ENCODE assay signal across 16 mouse cellular contexts in the genomic region with DNA sequence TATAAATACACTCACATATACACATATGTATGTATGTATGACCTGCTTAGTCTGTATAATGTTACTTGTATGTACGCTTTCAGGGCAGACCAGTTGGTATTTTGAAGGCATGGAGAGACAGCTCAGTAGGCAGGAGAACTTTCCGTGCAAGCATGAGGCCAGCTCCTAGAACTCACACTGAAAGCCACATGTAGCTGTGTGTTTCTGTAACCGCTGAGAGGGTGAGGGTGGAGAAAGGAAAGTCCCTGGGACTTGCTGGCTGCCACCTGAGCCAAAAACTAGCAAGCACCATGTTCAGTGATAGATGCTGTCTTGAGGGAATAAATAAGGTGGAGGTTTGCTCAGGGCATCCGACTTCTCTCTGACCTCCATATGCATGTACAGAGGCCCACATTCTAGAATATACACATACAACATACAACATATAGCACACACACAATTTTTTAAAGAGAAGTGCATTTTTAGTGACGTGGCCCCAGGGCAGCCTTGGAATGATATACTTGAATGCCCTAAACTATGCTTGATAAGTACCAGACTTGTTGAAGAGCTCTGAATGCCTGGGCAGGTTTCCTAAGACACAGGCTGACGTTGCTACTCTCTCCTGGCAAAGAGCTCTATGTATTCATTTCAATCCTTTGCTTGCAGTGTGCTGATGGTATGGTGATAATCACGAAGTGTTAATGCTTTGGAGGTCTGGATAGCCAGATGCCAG.
"Had no signal": no experiment of that assay in that cellular context is flagged by ENCODE, and none has a peak within 500 bp of the region (broad histone marks: within the 10 kb centered on the region; RNA-seq: fewer than 3 reads in every experiment).

No protein-coding gene starts in this region.

- H3K4me1 ChIP-seq: intestine, embryonic 15.5 days; kidney, embryonic 15.5 days; limb, embryonic 10.5 days; liver, embryonic 12.5 days; liver, embryonic 15.5 days; midbrain, embryonic 13.5 days had no signal

- H3K4me3 ChIP-seq: intestine, embryonic 15.5 days; kidney, embryonic 15.5 days; limb, embryonic 10.5 days; limb, embryonic 13.5 days; liver, embryonic 12.5 days; liver, embryonic 15.5 days; midbrain, embryonic 13.5 days had no signal

- H3K27me3 ChIP-seq: intestine, embryonic 15.5 days; kidney, embryonic 15.5 days; limb, embryonic 13.5 days; liver, embryonic 12.5 days; liver, embryonic 15.5 days; midbrain, embryonic 13.5 days had no signal

- H3K27ac ChIP-seq: intestine, embryonic 15.5 days; kidney, embryonic 15.5 days; limb, embryonic 10.5 days; limb, embryonic 13.5 days; liver, embryonic 12.5 days; liver, embryonic 15.5 days; macrophage; midbrain, embryonic 13.5 days had no signal

- ATAC-seq: intestine, embryonic 15.5 days; liver, embryonic 12.5 days; midbrain, embryonic 13.5 days had no signal

- H3K9me3 ChIP-seq: intestine, embryonic 15.5 days; kidney, embryonic 15.5 days; limb, embryonic 10.5 days; limb, embryonic 13.5 days; liver, embryonic 12.5 days; liver, embryonic 15.5 days; midbrain, embryonic 13.5 days had no signal

- H3K4me2 ChIP-seq: intestine, embryonic 15.5 days; kidney, embryonic 15.5 days; limb, embryonic 13.5 days; liver, embryonic 12.5 days; liver, embryonic 15.5 days; lung, embryonic 14.5 days; midbrain, embryonic 13.5 days had no signal

- DNase-seq: kidney, adult 11 months; kidney, adult 8-10 months; kidney, postnatal 10 days; kidney, postnatal 36 days; liver; lung, embryonic 14.5 days; thymus, adult 18-20 months; thymus, postnatal 36 days had no signal

- H3K36me3 ChIP-seq: intestine, embryonic 15.5 days; liver, embryonic 15.5 days had no signal

- H3K9ac ChIP-seq: intestine, embryonic 15.5 days; kidney, embryonic 15.5 days; limb, embryonic 13.5 days; liver, embryonic 12.5 days; liver, embryonic 15.5 days; lung, embryonic 14.5 days; midbrain, embryonic 13.5 days had no signal
